8 mouse cellular contexts compared by ENCODE assay signal in genomic region chr3:114029971-114030635, GRCm38 (mm10). TPM values are rescaled to one million over a fixed set of nuclear protein-coding genes. Genes with fewer than 3 reads are reported as not detected.
DNase-seq lines count a peak whose midpoint lies in the region; ATAC-seq lines count a peak whose summit lies in the region.

Col11a1 (plus strand) TSS chr3:114030540.

- H3K4me1 ChIP-seq in hindbrain, embryonic 14.5 days (replicated peaks; ENCODE audit: control insufficient read depth, insufficient read depth, low read length): 0 out of 2 replicates have a peak, but pooled peaks cover 12% of the 10 kb centered on the region

- peak; percentile 91 for DNase-seq in R1 (ENCODE audit: low read depth, low spot score)
- DNase-seq in cerebellum, adult 9-11 months: peak; percentile 25
- peak; percentile 26 to 62 for DNase-seq in frontal cortex, adult 2 months (ENCODE audit: extremely low spot score in 1 of 2, low spot score in 1 of 2)
- DNase-seq in hindbrain, embryonic 14.5 days (ENCODE audit: low spot score): peak; percentile 83
- DNase-seq in left cerebral cortex, adult 18-20 months (ENCODE audit: low spot score in 2 of 2): peak; percentile 34 to 57
- DNase-seq in mesoderm, embryonic 11.5 days (ENCODE audit: low read depth, low spot score): peak; percentile 95
- DNase-seq in right cerebral cortex, postnatal 4 days: peak; percentile 76

- H3K4me2 ChIP-seq in hindbrain, embryonic 14.5 days (replicated peaks): peak within 1 kb of the TSS; percentile 89

- no peaks in the 10 kb centered on the region for H3K27me3 ChIP-seq in hindbrain, embryonic 14.5 days (ENCODE audit: control insufficient read depth, insufficient read depth, low read length)

- H3K9me3 ChIP-seq in hindbrain, embryonic 14.5 days (ENCODE audit: control insufficient read depth, low read length): no peaks in the 10 kb centered on the region

- peak within 1 kb of the TSS; percentile 53 for H3K4me3 ChIP-seq in hindbrain, embryonic 14.5 days (replicated peaks; ENCODE audit: low read length)

- H3K9ac ChIP-seq in hindbrain, embryonic 14.5 days: peak within 1 kb of the TSS; percentile 57

- H3K36me3 ChIP-seq in hindbrain, embryonic 14.5 days (replicated peaks; ENCODE audit: control insufficient read depth, insufficient read depth): no peaks in the 10 kb centered on the region

- ATAC-seq in hindbrain, embryonic 14.5 days (ENCODE audit: low FRiP score): peak; percentile 99
- no peak for ATAC-seq in CD4-positive, CD25-positive, alpha-beta regulatory T cell, adult 4 months

- H3K27ac ChIP-seq in hindbrain, embryonic 14.5 days: no peak within 1 kb of the TSS; the same call in 1 of the 2 replicates

- WGBS in hindbrain, embryonic 14.5 days: under 1% methylated on average over 19 of the region's 19 CpGs

RNA-seq across cellular contexts. Expression of gene Col11a1, which starts in this region (rescaled TPM):
- 12.9 and 14.6 TPM in 2 replicates for polyA plus RNA-seq in frontal cortex, adult 2 months (2012; rRNA removed)
- polyA plus RNA-seq in hindbrain, embryonic 14.5 days (2014; fragmentation: Nextera tagmentation; extraction: Ambion mirVana): 13.6 and 15.6 TPM in 2 replicates
- total RNA-seq in left cerebral cortex, adult 18-20 months (2021): 1 to 10 TPM; 6.3 to 7.6 TPM
- polyA plus RNA-seq in CD4-positive, CD25-positive, alpha-beta regulatory T cell, adult 4 months (2017; shearing (Covaris generic)): not detected

Comparison
In these comparisons a context has a peak if more than half of its experiments do, and no peak if none do; other contexts are left out.
1. RNA of gene Col11a1 (polyA plus RNA-seq): 13.6 to 15.6 TPM in hindbrain, embryonic 14.5 days and 12.9 to 14.6 TPM in frontal cortex, adult 2 months; not detected in CD4-positive, CD25-positive, alpha-beta regulatory T cell, adult 4 months; every median in the first group is over 10 times any median in the second.
2. DNase-seq: peak in every context shown above with its lines; median percentile 95 in mesoderm, embryonic 11.5 days; 91 in R1; 83 in hindbrain, embryonic 14.5 days; 76 in right cerebral cortex, postnatal 4 days; 46 in left cerebral cortex, adult 18-20 months; 44 in frontal cortex, adult 2 months; 25 in cerebellum, adult 9-11 months.